9 mouse cellular contexts compared by ENCODE assay signal in the genomic region with DNA sequence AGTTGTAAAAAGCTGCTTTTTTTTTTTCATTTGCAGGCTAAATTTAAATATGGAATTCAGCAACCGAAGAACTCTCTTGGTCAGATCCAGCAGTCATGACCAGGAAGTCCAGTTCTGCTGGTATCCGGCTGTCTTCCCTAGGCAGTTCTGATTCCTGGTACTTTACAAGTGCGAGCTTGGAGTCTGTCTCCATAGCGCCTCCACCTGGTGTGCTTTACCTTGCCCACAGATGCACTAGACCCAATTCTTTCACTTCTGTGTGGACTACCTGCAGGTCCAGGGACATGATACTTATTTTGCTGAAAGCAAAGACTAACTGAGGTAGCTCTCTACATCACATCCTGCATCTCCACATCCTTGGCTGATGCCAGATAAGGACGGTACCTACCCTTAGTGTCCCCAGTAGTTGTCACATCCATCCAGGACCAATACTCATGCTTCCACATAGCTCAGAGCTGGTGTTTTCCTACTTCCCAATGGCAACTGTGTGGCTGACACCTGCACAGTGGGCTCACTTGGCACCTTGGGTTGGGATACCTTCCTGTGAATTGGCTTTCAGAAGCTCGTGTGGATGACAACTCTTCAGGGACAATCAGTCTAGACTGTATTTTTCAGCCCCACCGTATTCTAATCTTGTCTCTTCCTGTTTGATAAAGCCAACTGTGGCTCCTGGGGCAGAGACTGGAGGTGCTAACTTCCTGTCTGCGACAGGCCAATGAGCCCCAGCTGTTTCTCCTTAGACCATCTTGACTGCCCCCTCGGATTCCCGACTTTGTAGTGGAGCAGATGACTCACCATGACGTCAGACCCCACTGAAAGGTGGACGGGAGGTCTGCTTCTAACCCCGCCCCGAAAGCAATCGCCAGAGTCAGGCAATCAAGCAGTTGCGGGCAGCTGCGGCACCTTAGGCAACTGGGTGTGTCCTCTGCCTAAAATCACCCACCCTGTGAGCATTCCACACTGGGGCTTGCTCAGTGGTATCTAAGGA.
DNase-seq lines count a peak whose midpoint lies in the region; ATAC-seq and TF ChIP-seq lines count a peak whose summit lies in the region.
"Had no signal": no experiment of that assay in that cellular context is flagged by ENCODE, and none has a peak within 500 bp of the region (broad histone marks: within the 10 kb centered on the region; RNA-seq: fewer than 3 reads in every experiment).

No protein-coding gene starts in this region.

- peak; percentile 66; the same call in 1 of the 2 replicates for ATAC-seq in heart, embryonic 11.5 days (replicated peaks; ENCODE audit: insufficient number of reproducible peaks, low FRiP score, low TSS enrichment)

- no peaks in the 10 kb centered on the region for H3K9me3 ChIP-seq in heart, embryonic 11.5 days (replicated peaks; ENCODE audit: control insufficient read depth, low read length)
- H3K9me3 ChIP-seq: midbrain, embryonic 12.5 days had no signal

- H3K27me3 ChIP-seq in heart, embryonic 11.5 days (ENCODE audit: control insufficient read depth, insufficient read depth, low read length): no peaks in the 10 kb centered on the region
- H3K27me3 ChIP-seq in myocyte (ENCODE audit: control insufficient read depth, insufficient read depth, insufficient read length): no peaks in the 10 kb centered on the region
- H3K27me3 ChIP-seq: midbrain, embryonic 12.5 days had no signal

- H3K27ac ChIP-seq in layer of hippocampus, adult 2 months: no peak overlapping the region
- H3K27ac ChIP-seq in heart, embryonic 11.5 days (ENCODE audit: low read depth, low read length): no peak overlapping the region
- H3K27ac ChIP-seq: midbrain, embryonic 12.5 days had no signal

- WGBS in heart, embryonic 11.5 days (ENCODE audit: insufficient replicate concordance): 35% methylated on average over 17 of the region's 17 CpGs

- H3ac ChIP-seq in myocyte (ENCODE audit: control insufficient read depth, insufficient read length): no peak overlapping the region

- TF ChIP-seq CTCF in layer of hippocampus, adult 2 months (conservative IDR thresholded peaks at IDR 0.05): peak; percentile 51

- H3K79me2 ChIP-seq in myocyte (ENCODE audit: control insufficient read depth, insufficient read depth): no peaks in the 10 kb centered on the region

- no peaks in the 10 kb centered on the region for H3K36me3 ChIP-seq in heart, embryonic 11.5 days (ENCODE audit: control insufficient read depth, insufficient read depth, low read length)
- no peaks in the 10 kb centered on the region for H3K36me3 ChIP-seq in myocyte (ENCODE audit: control insufficient read depth, insufficient read depth)
- H3K36me3 ChIP-seq: midbrain, embryonic 12.5 days had no signal

- H3K4me1 ChIP-seq in heart, embryonic 11.5 days (ENCODE audit: control insufficient read depth, insufficient read depth, low read length): peaks cover 18% of the 10 kb centered on the region

- no peak for TF ChIP-seq POLR2A in myocyte (IDR thresholded peaks at IDR 0.05; ENCODE audit: insufficient read length, low read depth)

- DNase-seq in layer of hippocampus, adult 2 months (ENCODE audit: low spot score in 2 of 2): no peak
- DNase-seq in layer of hippocampus, postnatal 36 days: no peak
- peak; percentile 32 for DNase-seq in R1 (ENCODE audit: low read depth, low spot score)
- DNase-seq in kidney, postnatal 4 days: peak; percentile 27 to 47
- DNase-seq in embryo, embryonic 10.5 days (ENCODE audit: low spot score): no peak
- no peak for DNase-seq in cerebellum, adult 11-12 months

- H3K9ac ChIP-seq in heart, embryonic 11.5 days (ENCODE audit: low read depth, low read length): no peak overlapping the region
- H3K9ac ChIP-seq: midbrain, embryonic 12.5 days had no signal

- H3K4me2 ChIP-seq in heart, embryonic 11.5 days: peak overlapping the region; percentile 52
- peak overlapping the region; percentile 97 for H3K4me2 ChIP-seq in myocyte (ENCODE audit: low read depth)
- H3K4me2 ChIP-seq: midbrain, embryonic 12.5 days had no signal

- H3K4me3 ChIP-seq in layer of hippocampus, adult 2 months: peak overlapping the region; percentile 47; the same call in 1 of the 2 replicates
- no peak overlapping the region for H3K4me3 ChIP-seq in heart, embryonic 11.5 days (ENCODE audit: low read depth, low read length)
- peak overlapping the region; percentile 26 for H3K4me3 ChIP-seq in myocyte
- H3K4me3 ChIP-seq: midbrain, embryonic 12.5 days had no signal

TF ChIP-seq in myocyte, 11 proteins besides CTCF, POLR2A, EP300 and RAD21:
- TF ChIP-seq E2F4 (IDR thresholded peaks at IDR 0.05; ENCODE audit: insufficient read depth) (no peak), REST (IDR thresholded peaks at IDR 0.05; ENCODE audit: insufficient read depth, insufficient read length) (no peak), TCF3 (IDR thresholded peaks at IDR 0.05; ENCODE audit: insufficient read length, low read depth) (no peak), MYOG (IDR thresholded peaks at IDR 0.05; ENCODE audit: control insufficient read depth in 1 of 3, insufficient read depth in 1 of 3, insufficient read length in 2 of 3, low read depth in 2 of 3) (peak in 1 of 3 experiments; percentile 58), USF1 (IDR thresholded peaks at IDR 0.05; ENCODE audit: low read depth) (no peak), MYOD1 (IDR thresholded peaks at IDR 0.05; ENCODE audit: control insufficient read depth in 1 of 3, insufficient read length in 2 of 3, low read depth in 2 of 3) (peak in 2 of 3 experiments; percentile 3 to 50)
TF ChIP-seq in myocyte: peak in this region for 2.

Comparison
In these comparisons a context has a peak if more than half of its experiments do, and no peak if none do; other contexts are left out.
1. DNase-seq: peak in R1 (single experiment) and kidney, postnatal 4 days (2 of 2); none in layer of hippocampus, adult 2 months (0 of 2), layer of hippocampus, postnatal 36 days (0 of 2), embryo, embryonic 10.5 days (single experiment) and cerebellum, adult 11-12 months (single experiment).